Mouse (Mus musculus) small intestine, adult 2 months (tissue): ENCODE data around the gene Foxp1. TPM values are rescaled to one million over a fixed set of nuclear protein-coding genes. Genes with fewer than 3 reads are reported as not detected.

ENCODE experiments used
- H3K27ac ChIP-seq: fragments of 200-500 bp; 2 replicates; pipeline ENCODE4 v1.5.1; 2012; ENCODE audit warnings: low read depth, low read length, control low read depth, inconsistent platforms; ENCODE audit not compliant: insufficient read depth
- H3K27me3 ChIP-seq: fragments of 200-500 bp; 2 replicates; pipeline ENCODE4 v1.6.1; 2012; ENCODE audit warnings: mild to moderate bottlenecking, moderate library complexity, low read length, inconsistent platforms; ENCODE audit not compliant: control insufficient read depth, insufficient read depth
- H3K36me3 ChIP-seq: fragments of 200-500 bp; 2 replicates; pipeline ENCODE4 v1.6.1; 2012; ENCODE audit warnings: mild to moderate bottlenecking, low read length, control low read depth, inconsistent platforms; ENCODE audit not compliant: control insufficient read depth, insufficient read depth
- H3K4me1 ChIP-seq: fragments of 200-500 bp; 2 replicates; pipeline ENCODE4 v1.6.1; 2012; ENCODE audit warnings: low read length, inconsistent platforms, mixed read lengths; ENCODE audit not compliant: control insufficient read depth, insufficient read depth, insufficient read length
- H3K4me3 ChIP-seq: fragments of 200-500 bp; 2 replicates; pipeline ENCODE4 v1.5.1; 2012; ENCODE audit warnings: low read depth, mild to moderate bottlenecking, control low read depth, inconsistent platforms, low read length, moderate library complexity
- CTCF ChIP-seq: fragments of 200-500 bp; IDR thresholded peaks from 2 replicates; pipeline ENCODE4 v1.5.1; 2012; ENCODE audit warnings: low read depth, mild to moderate bottlenecking, control low read depth, inconsistent platforms, low read length, moderate library complexity, mixed read lengths; ENCODE audit not compliant: insufficient replicate concordance, insufficient read length; ENCODE audit errors: extremely low read depth
- POLR2A ChIP-seq: fragments of 200-500 bp; IDR thresholded peaks from 2 replicates; pipeline ENCODE4 v1.6.1; 2012; ENCODE audit warnings: low read depth, mild to moderate bottlenecking, control low read depth, inconsistent platforms, low read length, moderate library complexity
- WGBS: fragments of 180-500 bp; shearing (Covaris S2); methylation state at CpG from one replicate; pipeline ENCODE4 v1.1.7; 2018; 5-methylcytosine and 5-hydroxymethylcytosine counted together
- polyA plus RNA-seq: library from polyadenylated mRNA; depleted of rRNA; stranded (reverse); fragments of >200 nt; gene quantifications from 2 replicates; pipeline ENCODE4 v1.2.3, GENCODE M21; 2012

The Foxp1 gene
- polyA plus RNA-seq, 1 experiment = 52.2 TPM

GRCm38 (mm10) chr6:99506816-99507215 is 15.7 kb downstream of the Foxp1 start:
- no peak overlapping the region for H3K4me3 ChIP-seq
- no peaks in the 10 kb centered on the region for H3K4me1 ChIP-seq
- no peaks in the 10 kb centered on the region for H3K27me3 ChIP-seq
- WGBS = 60% methylated on average over 6 of the region's 6 CpGs
- peaks cover 6% of the 10 kb centered on the region; the same call in 1 of the 2 replicates for H3K36me3 ChIP-seq
- TF ChIP-seq POLR2A (no peak), CTCF (no peak)
- no peak overlapping the region for H3K27ac ChIP-seq

GRCm38 (mm10) chr6:99503741-99504140 is 18.8 kb downstream of the Foxp1 start:
- H3K4me1 ChIP-seq = no peaks in the 10 kb centered on the region
- WGBS = 95% methylated on average over 1 of the region's 1 CpGs
- TF ChIP-seq POLR2A (no peak), CTCF (no peak)

DNA sequence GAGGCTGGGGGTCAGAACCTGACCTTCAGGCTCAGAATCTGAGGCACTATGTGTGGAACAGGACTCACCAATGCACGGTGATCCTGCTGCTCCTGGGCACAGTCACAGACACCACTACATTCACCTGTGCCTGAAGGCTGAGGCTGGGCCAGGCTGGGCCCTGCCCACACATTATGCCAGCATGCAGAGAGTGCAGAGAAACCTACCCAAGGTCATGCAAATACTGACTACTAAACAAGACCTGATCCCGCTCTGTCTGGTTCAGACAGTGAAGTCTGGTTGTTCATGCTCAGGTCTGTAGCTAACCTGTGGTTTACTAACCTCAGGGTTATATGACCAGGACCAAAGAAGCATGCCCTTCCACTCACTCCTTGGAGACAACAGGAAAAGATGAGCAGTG is 19.8 kb downstream of the Foxp1 start:
- Histone ChIP-seq H3K4me3 (no peak overlapping the region), H3K4me1 (no peaks in the 10 kb centered on the region), H3K36me3 (peaks cover 6% of the 10 kb centered on the region), H3K27me3 (no peaks in the 10 kb centered on the region), H3K27ac (no peak overlapping the region)
- TF ChIP-seq CTCF (no peak), POLR2A (no peak)
- WGBS = 81% methylated on average over 2 of the region's 2 CpGs

More at GRCm38 (mm10) chr6:99503741-99504140, 18.8 kb downstream of the Foxp1 start:
- H3K27ac ChIP-seq = no peak overlapping the region
- no peaks in the 10 kb centered on the region for H3K27me3 ChIP-seq
- no peak overlapping the region for H3K4me3 ChIP-seq
- peaks cover 6% of the 10 kb centered on the region for H3K36me3 ChIP-seq

DNA sequence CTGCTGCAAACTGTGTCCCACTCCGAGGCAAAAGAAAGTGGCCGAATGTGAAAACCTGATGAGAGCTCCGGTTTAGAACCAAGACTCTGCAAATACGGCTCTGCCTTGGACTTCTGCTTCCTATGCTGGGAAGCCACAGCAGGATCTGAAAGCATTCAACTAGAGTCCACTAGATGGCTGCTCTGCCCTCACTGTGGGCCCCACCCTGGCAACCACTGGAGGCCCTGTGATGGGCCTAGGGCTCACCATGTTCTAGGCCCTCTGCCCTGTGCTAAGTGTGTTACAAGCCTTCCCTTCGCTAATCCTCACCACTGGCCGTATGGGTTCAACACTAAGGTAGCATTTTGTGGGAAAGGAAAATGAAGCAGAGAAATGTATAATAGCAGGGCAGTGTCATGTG is 20.2 kb downstream of the Foxp1 start:
- Histone ChIP-seq H3K36me3 (peaks cover 6% of the 10 kb centered on the region), H3K4me1 (no peaks in the 10 kb centered on the region), H3K27ac (no peak overlapping the region), H3K27me3 (no peaks in the 10 kb centered on the region), H3K4me3 (no peak overlapping the region)
- 91% methylated on average over 6 of the region's 6 CpGs for WGBS
- TF ChIP-seq CTCF (no peak), POLR2A (no peak)

DNA sequence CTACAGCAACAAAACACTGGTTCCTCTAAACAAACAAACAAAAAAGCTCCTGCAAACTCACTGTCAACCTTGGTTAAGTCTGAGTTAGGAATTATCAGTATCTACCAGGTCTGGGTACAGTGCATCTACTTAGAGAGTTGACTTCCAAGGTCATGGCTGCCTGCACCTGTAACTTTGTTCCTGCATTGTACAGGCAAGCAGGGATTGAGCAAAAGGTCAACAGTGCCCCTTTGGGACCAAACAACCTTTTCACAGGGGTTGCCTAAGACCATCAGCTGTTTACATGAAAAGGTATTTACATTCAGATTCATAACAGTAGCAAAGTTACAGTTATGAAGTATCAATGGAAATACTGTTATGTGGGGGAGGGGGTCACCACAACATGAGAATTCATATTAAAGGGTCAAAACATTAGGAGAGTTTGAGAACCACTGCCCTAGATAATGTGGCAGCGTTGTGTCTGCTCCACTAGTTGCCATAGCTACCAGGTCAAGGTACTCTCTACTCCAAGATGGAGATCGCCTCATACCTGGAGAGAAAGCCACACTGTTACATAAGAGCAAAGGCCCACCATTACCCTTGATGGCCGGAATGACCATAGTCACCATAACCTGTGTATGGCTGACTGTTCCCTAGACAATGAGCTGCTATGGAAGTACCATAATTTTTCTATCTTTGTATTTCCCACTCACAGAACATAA is 21.8 kb downstream of the Foxp1 start:
- H3K4me3 ChIP-seq = no peak overlapping the region
- H3K27ac ChIP-seq = no peak overlapping the region
- 81% methylated on average over 3 of the region's 3 CpGs for WGBS
- H3K4me1 ChIP-seq = peaks cover 5% of the 10 kb centered on the region; the same call in 1 of the 2 replicates
- TF ChIP-seq CTCF = no peak
- no peak for TF ChIP-seq POLR2A
- no peaks in the 10 kb centered on the region for H3K27me3 ChIP-seq
- H3K36me3 ChIP-seq = peaks cover 3% of the 10 kb centered on the region; the same call in 1 of the 2 replicates

DNA sequence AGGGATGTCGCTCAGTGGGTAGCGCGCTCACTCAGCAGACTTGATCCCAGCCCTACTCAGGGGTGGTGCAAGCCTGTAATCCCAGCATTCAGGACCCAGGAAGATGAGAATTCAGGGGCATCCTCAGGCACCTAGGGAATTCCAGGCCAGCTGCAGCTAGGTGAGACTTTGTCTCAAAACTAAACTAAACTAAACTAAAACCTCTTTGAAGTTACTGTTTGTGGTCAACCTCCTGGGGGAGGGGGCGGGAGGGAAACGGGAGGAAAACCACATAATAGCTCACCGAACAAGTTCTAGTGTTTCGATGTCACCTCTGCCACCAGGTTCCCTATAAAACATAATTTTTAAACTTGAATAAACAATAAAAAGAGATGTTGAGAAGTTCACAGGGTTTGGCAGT is 24.4 kb downstream of the Foxp1 start:
- Histone ChIP-seq H3K4me1 (peaks cover 6% of the 10 kb centered on the region; the same call in 1 of the 2 replicates), H3K27me3 (no peaks in the 10 kb centered on the region), H3K4me3 (no peak overlapping the region), H3K27ac (no peak overlapping the region), H3K36me3 (no peaks in the 10 kb centered on the region; the same call in 1 of the 2 replicates)
- 85% methylated on average over 7 of the region's 7 CpGs for WGBS
- TF ChIP-seq POLR2A = no peak
- no peak for TF ChIP-seq CTCF

- WGBS = 26% methylated on average over 5 of the region's 5 CpGs
- H3K27ac ChIP-seq = no peak overlapping the region
- no peak for TF ChIP-seq POLR2A
- no peak for TF ChIP-seq CTCF
- no peak overlapping the region for H3K4me3 ChIP-seq
- H3K36me3 ChIP-seq = no peaks in the 10 kb centered on the region; the same call in 1 of the 2 replicates
- no peaks in the 10 kb centered on the region for H3K27me3 ChIP-seq
- peaks cover 11% of the 10 kb centered on the region; the same call in 1 of the 2 replicates for H3K4me1 ChIP-seq
These were observed 26.4 kb downstream of the Foxp1 start for GRCm38 (mm10) chr6:99496114-99496513.
